Mouse (Mus musculus) forebrain, embryonic 14.5 days (tissue): ENCODE measurements around the gene Dbh. TPM values are rescaled to one million over a fixed set of nuclear protein-coding genes. Genes with fewer than 3 reads are reported as not detected.
A peak's percentile ranks its signal among the peaks of the same experiment; 100 is the strongest.

ENCODE experiments used
- ATAC-seq: fragments of 200-750 bp; cut with Nextera tagmentation; 2 replicates; pipeline ENCODE4 v1.8.0; 2017; ENCODE audit warnings: mild to moderate bottlenecking, moderate library complexity
- DNase-seq: peaks from one replicate; pipeline ENCODE4 v3.0.0-alpha.2; 2015; ENCODE audit warnings: low spot score
- H3K27ac ChIP-seq: fragments of 300-500 bp; sonication (generic); 2 replicates; pipeline ENCODE4 v1.5.1; 2014; ENCODE audit warnings: low read depth, mild to moderate bottlenecking, control low read depth, low read length, moderate library complexity
- H3K27me3 ChIP-seq: fragments of 300-500 bp; sonication (generic); replicated peaks from 2 replicates; pipeline ENCODE4 v1.6.1; 2014; ENCODE audit warnings: low read length, control low read depth, mixed read lengths; ENCODE audit not compliant: control insufficient read depth, insufficient read depth
- H3K36me3 ChIP-seq: fragments of 300-500 bp; sonication (generic); 2 replicates; pipeline ENCODE4 v1.6.1; 2014; ENCODE audit warnings: low read length, control low read depth; ENCODE audit not compliant: control insufficient read depth, insufficient read depth
- H3K4me1 ChIP-seq: fragments of 300-500 bp; sonication (generic); 2 replicates; pipeline ENCODE4 v1.6.1; 2014; ENCODE audit warnings: antibody characterized with exemption, low read length, control low read depth; ENCODE audit not compliant: control insufficient read depth, insufficient read depth
- H3K4me2 ChIP-seq: fragments of 300-500 bp; sonication (generic); 2 replicates; pipeline ENCODE4 v1.6.1; 2014; ENCODE audit warnings: mild to moderate bottlenecking, control low read depth, low read length
- H3K4me3 ChIP-seq: fragments of 300-500 bp; sonication (generic); 2 replicates; pipeline ENCODE4 v1.5.1; 2014; ENCODE audit warnings: low read depth, low read length, control low read depth
- H3K9ac ChIP-seq: fragments of 300-500 bp; sonication (generic); 2 replicates; pipeline ENCODE4 v1.6.1; 2014; ENCODE audit warnings: mild to moderate bottlenecking, low read length, control low read depth, moderate library complexity
- H3K9me3 ChIP-seq: fragments of 300-500 bp; sonication (generic); replicated peaks from 2 replicates; pipeline ENCODE4 v1.6.1; 2016; ENCODE audit warnings: low read length, control low read depth, mixed read lengths; ENCODE audit not compliant: control insufficient read depth
- WGBS: fragments of 180-500 bp; shearing (Covaris S2); extraction: QIAGEN DNeasy Blood & Tissue Kit; methylation state at CpG from one replicate; pipeline ENCODE4 v1.1.7; 2014; 5-methylcytosine and 5-hydroxymethylcytosine counted together
- polyA plus RNA-seq: library from polyadenylated mRNA; unstranded; fragments of >200 nt; fragmentation: Nextera tagmentation; extraction: Ambion mirVana; gene quantifications from 2 replicates; pipeline ENCODE4 v1.2.1, GENCODE M21; 2014

The Dbh gene
- polyA plus RNA-seq, 1 experiment from 2014 or later: not detected

DNA sequence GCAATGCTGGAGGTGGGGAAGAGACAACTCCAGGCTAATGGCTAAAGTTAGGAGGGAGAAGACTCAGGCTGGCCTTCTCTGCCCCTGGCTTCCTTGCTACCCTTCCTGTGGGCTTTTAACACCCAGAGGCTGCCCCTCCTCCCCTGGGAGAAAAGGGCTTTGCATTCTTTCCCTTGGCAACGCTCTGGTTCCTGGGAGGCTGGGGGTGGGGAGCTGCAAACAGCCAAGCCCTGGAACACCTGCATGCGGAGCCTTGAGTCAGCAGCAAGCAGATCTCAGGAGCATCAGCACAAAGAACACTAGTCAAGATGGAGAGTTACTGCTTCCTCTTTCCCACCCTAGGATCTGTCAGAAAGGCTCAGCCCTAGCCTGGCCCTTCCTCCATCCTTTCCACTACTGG, 15.6 kb upstream of the Dbh start:
- H3K27ac ChIP-seq: no peak overlapping the region
- WGBS: 0% methylated on average over 2 of the region's 2 CpGs
- DNase-seq (no peak), ATAC-seq (no peak)
- H3K4me3 ChIP-seq: no peak overlapping the region
- no peak overlapping the region; the same call in 1 of the 2 replicates for H3K9ac ChIP-seq
- H3K9me3 ChIP-seq: no peaks in the 10 kb centered on the region
- H3K36me3 ChIP-seq: no peaks in the 10 kb centered on the region
- H3K4me2 ChIP-seq: no peak overlapping the region
- no peaks in the 10 kb centered on the region for H3K27me3 ChIP-seq
- H3K4me1 ChIP-seq: peaks cover 5% of the 10 kb centered on the region; the same call in 1 of the 2 replicates

DNA sequence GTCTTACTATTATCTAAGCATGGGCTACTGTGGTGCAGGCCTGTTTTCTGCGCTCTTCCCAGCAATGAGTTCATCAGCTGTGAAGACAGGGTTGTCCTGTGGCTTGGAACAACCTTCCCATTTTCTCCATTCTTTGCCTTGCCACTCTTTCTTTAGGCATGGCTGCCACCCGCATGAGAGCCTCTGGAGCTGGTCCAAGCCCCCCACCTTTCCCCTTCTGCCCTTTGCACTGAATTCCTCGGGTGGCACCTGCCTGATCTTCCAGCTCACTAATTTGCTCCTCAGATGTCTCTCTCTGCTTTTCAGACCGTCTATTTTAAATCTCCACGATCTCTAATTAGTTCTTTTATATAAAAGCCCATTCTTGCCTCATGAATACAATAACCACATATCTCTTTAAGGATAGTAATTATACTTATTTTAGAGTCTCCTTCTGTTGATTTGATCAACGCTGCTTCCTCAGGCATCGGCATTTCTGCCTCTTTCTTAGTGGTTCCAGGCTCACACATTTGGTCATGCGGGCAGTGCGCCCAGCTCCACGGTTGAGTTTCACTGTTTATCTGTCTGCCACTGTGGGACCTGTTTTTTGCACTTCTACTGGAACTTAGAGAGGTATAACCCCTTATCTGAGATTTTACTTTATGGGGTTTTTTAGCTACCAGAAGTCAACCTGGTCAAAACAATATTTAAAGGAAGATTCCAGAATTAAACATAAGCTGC, 10.4 kb upstream of the Dbh start:
- no peaks in the 10 kb centered on the region for H3K36me3 ChIP-seq
- ATAC-seq: no peak
- no peak overlapping the region for H3K27ac ChIP-seq
- no peak overlapping the region for H3K9ac ChIP-seq
- no peak overlapping the region for H3K4me3 ChIP-seq
- H3K27me3 ChIP-seq: no peaks in the 10 kb centered on the region
- peaks cover 4% of the 10 kb centered on the region; the same call in 1 of the 2 replicates for H3K4me1 ChIP-seq
- WGBS: 41% methylated on average over 10 of the region's 10 CpGs
- H3K9me3 ChIP-seq: no peaks in the 10 kb centered on the region
- DNase-seq: no peak
- H3K4me2 ChIP-seq: no peak overlapping the region

DNA sequence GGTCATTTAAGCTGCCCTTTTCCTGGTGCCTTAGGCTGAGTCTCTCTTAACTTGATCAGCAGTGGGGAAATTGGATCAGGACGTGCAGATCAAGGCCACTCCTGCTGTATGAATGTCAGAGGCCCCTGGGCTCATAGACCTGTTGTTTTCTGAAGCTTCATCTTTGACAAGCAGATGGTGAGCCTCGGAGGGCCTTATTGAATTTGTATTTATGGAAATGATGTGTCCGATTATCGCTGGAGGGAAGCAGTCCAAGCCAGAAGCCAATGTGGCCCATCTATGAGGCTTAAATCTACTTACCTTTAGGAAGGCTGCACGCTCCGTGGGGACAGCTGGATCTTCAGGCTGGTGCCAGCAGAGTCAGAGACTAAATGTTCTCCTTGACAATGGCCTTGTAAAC, 8.4 kb upstream of the Dbh start:
- Histone ChIP-seq H3K9ac (no peak overlapping the region), H3K27ac (no peak overlapping the region), H3K4me1 (peaks cover 4% of the 10 kb centered on the region; the same call in 1 of the 2 replicates), H3K27me3 (no peaks in the 10 kb centered on the region), H3K9me3 (no peaks in the 10 kb centered on the region), H3K4me3 (no peak overlapping the region), H3K4me2 (no peak overlapping the region), H3K36me3 (no peaks in the 10 kb centered on the region)
- WGBS: 72% methylated on average over 6 of the region's 6 CpGs
- ATAC-seq: no peak
- no peak for DNase-seq

DNA sequence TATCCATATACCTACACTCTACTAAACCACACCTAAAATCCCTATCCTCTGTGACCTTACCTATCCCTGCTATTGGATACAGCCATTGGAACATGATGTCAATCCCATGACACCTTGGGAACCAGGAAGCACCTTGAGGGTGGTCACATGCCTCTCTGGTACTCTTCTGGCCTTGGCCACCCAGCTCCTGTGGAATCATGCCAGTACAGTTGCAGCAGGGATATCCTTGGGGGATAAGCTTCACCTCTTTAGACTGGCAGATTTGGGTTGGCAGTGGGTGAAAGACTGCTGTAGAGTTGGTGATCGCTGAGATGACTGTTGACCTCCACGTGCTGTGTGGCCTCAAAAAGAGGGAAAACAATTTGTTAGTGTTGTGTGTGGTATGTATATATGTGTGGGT, 3.5 kb upstream of the Dbh start:
- WGBS: 90% methylated on average over 2 of the region's 2 CpGs

DNA sequence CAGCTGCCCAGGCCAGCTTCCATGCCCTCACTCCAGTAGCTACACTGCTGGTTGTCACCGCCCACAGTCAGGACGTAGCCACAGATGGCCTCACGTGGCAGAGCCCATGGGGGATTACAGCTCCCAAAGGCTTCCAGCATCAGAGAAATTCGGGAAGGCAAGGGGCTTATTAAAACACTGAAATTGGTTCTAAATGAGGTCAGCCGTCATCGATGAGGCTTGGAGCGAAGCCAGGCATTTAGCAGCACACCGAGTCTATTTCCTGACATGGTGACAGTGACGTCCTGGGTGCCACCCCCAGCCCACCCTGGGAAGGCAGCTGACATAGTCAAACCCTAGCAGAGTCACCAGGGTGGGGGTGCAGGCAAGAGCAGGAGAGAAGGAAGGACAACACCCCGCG, 2.4 kb upstream of the Dbh start:
- no peaks in the 10 kb centered on the region for H3K27me3 ChIP-seq
- no peak overlapping the region for H3K27ac ChIP-seq
- ATAC-seq: no peak
- H3K9ac ChIP-seq: no peak overlapping the region; the same call in 1 of the 2 replicates
- H3K36me3 ChIP-seq: no peaks in the 10 kb centered on the region
- H3K9me3 ChIP-seq: no peaks in the 10 kb centered on the region
- H3K4me3 ChIP-seq: no peak overlapping the region
- peak; percentile 10 for DNase-seq
- H3K4me2 ChIP-seq: no peak overlapping the region
- 45% methylated on average over 11 of the region's 11 CpGs for WGBS
- 0 out of 2 replicates have a peak, but pooled peaks cover 2% of the 10 kb centered on the region for H3K4me1 ChIP-seq

More for the DNA sequence above, 3.5 kb upstream of the Dbh start:
- Histone ChIP-seq H3K9me3 (no peaks in the 10 kb centered on the region), H3K9ac (no peak overlapping the region), H3K4me2 (no peak overlapping the region), H3K4me3 (no peak overlapping the region), H3K4me1 (0 out of 2 replicates have a peak, but pooled peaks cover 2% of the 10 kb centered on the region), H3K27ac (no peak overlapping the region), H3K36me3 (no peaks in the 10 kb centered on the region), H3K27me3 (no peaks in the 10 kb centered on the region)
- ATAC-seq: no peak
- DNase-seq: no peak

DNA sequence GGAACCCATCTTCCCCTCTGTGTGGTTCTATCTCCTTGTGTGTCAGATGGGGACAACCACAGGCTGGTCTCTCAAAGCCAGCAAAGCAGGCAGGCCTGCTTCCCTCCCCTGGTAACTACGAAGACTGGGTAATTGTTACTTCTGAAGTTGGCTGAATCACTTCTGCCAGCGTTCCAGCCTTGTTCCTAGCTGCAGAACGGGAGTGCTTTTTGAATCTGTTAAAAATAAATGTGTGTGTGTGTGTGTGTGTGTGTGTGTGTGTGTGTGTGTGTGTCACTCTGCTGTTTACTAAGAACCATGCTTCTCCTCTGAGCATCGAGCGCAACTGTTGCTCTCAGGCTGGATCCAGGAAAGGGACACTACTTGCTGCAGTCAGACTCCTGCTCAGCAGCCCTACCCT, 1.2 kb upstream of the Dbh start:
- 60% methylated on average over 5 of the region's 5 CpGs for WGBS
- Histone ChIP-seq H3K4me3 (no peak overlapping the region), H3K36me3 (no peaks in the 10 kb centered on the region), H3K4me2 (no peak overlapping the region), H3K27ac (no peak overlapping the region), H3K9me3 (no peaks in the 10 kb centered on the region), H3K4me1 (0 out of 2 replicates have a peak, but pooled peaks cover 2% of the 10 kb centered on the region), H3K27me3 (no peaks in the 10 kb centered on the region), H3K9ac (no peak overlapping the region)
- no peak for ATAC-seq
- no peak for DNase-seq

DNA sequence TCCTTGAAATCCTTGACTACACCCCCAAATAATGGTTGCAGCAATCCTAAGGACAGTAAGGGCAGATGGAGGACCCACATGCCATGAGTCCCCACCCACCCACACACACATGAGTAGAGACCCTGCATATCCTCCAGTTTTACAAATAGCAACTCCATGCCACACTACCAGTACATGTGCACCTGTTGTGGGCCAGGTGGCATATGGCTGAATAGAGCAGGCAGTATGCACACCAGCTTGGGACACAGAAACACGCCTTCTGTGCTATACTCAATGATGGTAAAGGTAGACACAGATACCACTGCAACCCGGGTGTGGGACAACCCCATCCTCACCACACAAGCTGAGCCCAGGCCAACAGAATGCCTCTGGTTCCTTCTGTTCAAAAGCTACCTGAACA, 1.0 kb downstream of the Dbh start:
- ATAC-seq: no peak
- no peak for DNase-seq

DNA sequence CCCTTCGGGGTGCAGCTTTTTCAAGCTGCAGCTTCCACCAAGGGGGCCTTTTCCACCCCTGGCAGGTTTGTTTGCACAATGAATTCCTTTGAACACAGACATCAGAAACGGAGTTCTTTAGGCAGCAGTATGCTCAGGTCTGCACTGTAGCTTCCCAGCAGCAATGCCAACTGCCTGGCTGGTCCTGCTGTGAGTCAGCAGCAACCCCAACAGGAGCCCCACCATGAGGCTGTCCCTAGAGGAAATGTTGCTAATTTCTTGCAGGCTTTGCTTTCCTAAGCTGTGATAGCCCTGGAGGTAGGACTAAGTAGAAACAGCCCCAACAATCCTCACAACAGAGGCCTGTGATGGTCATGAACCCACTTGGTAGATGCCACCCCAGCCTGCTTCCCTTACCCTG, 2.0 kb downstream of the Dbh start:
- ATAC-seq (no peak), DNase-seq (no peak)
- Histone ChIP-seq H3K36me3 (no peaks in the 10 kb centered on the region), H3K9me3 (no peaks in the 10 kb centered on the region), H3K4me3 (no peak overlapping the region), H3K4me1 (0 out of 2 replicates have a peak, but pooled peaks cover 2% of the 10 kb centered on the region), H3K4me2 (no peak overlapping the region), H3K27ac (no peak overlapping the region), H3K27me3 (no peaks in the 10 kb centered on the region), H3K9ac (no peak overlapping the region)
- 38% methylated on average over 2 of the region's 2 CpGs for WGBS

More for the DNA sequence above, 1.0 kb downstream of the Dbh start:
- 0 out of 2 replicates have a peak, but pooled peaks cover 2% of the 10 kb centered on the region for H3K4me1 ChIP-seq
- no peak overlapping the region for H3K4me2 ChIP-seq
- H3K4me3 ChIP-seq: no peak overlapping the region
- no peak overlapping the region for H3K9ac ChIP-seq
- H3K27me3 ChIP-seq: no peaks in the 10 kb centered on the region
- H3K27ac ChIP-seq: no peak overlapping the region
- H3K36me3 ChIP-seq: no peaks in the 10 kb centered on the region
- 90% methylated on average over 2 of the region's 2 CpGs for WGBS
- no peaks in the 10 kb centered on the region for H3K9me3 ChIP-seq

DNA sequence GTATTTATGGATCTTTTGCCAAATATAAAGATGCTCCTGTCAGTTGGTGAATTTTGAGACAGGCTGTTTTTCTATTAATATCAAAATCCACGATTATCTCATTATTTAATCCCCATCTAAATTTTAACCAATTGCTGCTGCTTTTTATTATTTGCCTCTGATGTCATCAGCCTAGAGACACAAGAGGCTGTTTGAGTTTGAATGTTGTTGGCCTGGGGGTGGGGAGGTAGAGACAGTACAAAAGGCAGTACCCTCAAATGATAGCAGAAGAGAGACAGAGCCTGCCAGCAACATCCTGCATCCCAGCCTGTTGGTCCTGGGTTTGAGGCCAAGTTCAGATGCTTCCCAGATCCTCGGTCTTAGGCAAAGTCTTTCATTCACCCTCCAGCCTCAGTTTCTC, 9.2 kb downstream of the Dbh start:
- no peaks in the 10 kb centered on the region for H3K4me1 ChIP-seq
- no peak overlapping the region for H3K9ac ChIP-seq
- no peak overlapping the region for H3K4me2 ChIP-seq
- no peaks in the 10 kb centered on the region for H3K9me3 ChIP-seq
- no peaks in the 10 kb centered on the region for H3K27me3 ChIP-seq
- H3K4me3 ChIP-seq: no peak overlapping the region
- DNase-seq: no peak
- 86% methylated on average over 2 of the region's 2 CpGs for WGBS
- H3K36me3 ChIP-seq: no peaks in the 10 kb centered on the region
- ATAC-seq: no peak
- H3K27ac ChIP-seq: no peak overlapping the region
